Mouse (Mus musculus): ENCODE results near the gene Gse1. TPM values are rescaled to one million over a fixed set of nuclear protein-coding genes. Genes with fewer than 3 reads are reported as not detected.

The Gse1 gene
- total RNA-seq, 2 experiments from 2014 or later: 28.9 to 30.8 TPM

DNA sequence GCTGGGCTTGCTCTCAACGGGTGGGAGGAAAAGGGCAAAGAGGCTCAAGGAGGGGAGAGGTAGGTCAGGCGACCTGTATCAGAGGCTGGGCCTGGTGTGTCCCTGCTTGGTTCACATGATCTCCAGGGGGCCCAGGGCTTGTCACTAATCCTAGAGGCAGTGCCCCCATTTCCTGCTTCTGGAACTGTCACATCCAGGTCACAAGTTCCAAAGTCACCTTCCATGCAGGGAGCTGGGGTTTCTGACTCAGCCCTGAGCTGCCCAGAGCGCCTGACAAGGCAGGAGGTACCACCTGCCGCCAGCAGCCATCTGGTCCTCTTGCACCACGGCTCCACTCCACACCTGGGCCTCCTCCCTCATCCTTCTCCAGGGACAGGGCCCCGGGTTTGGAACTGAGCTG lies 155.5 kb downstream of the Gse1 start:
- no peak for DNase-seq
- intact Hi-C loops (cut with DNase I): no loop called here

DNA sequence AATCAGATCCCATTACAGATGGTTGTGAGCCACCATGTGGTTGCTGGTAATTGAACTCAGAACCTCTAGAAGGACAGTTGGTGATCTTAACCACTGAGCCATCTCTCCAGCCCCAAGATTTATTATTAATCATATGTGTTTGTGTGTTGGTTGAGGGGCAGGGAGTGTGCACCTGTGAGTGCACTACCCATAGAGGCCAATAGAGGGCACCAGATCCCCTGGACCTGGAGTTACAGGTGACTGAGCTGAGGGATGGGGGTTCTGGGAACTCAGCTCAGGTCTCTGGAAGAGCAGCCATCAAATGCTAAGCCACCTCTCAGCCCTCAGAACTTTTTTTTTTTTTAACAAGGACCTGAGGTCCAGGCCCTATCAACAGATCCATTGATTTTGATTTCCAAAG lies 156.5 kb downstream of the Gse1 start:
- DNase-seq: no peak
- intact Hi-C loops (cut with DNase I): no loop called here

DNA sequence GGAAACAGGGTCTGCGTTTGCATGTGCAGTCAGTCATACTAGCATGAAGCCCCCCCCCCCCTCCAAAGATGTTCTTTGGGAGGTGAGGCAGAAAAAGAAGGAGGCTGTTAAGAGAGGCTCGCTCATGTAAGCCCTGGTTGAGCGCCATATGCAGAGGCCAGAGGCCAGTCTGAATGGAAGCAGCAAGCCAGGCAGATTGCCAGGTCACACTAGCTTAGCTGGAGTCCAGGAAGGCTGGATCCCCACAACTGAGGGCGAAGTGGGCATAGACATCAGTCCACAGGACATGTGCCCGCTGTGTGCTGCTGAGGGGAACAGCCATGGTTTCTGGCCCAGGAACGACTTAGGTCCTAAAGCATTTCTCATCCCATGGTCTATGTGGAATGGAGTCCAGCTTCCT lies 160.0 kb downstream of the Gse1 start:
- no peak for DNase-seq
- intact Hi-C loops (cut with DNase I): no loop called here

DNA sequence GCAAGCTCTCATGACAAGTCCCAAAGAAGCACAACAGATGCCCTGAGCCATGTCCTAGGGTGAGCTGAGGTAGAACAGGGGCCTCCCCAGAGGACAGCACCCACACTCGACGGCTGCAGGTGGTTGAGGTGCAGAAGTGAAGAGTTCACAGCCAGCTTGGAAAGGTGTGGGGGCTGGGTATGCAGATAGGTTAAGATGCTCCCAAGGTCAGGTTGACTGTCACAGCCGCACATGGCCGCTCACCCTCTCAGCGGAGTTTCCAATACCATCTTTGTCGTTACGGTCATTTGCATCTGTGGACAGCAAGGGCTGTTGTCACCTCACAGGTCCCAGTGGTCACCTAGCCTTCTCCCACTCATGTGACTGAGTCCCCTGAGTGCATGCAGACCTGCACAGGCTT lies 162.3 kb downstream of the Gse1 start:
- intact Hi-C loops (cut with DNase I): no loop called here
- DNase-seq: no peak

DNA sequence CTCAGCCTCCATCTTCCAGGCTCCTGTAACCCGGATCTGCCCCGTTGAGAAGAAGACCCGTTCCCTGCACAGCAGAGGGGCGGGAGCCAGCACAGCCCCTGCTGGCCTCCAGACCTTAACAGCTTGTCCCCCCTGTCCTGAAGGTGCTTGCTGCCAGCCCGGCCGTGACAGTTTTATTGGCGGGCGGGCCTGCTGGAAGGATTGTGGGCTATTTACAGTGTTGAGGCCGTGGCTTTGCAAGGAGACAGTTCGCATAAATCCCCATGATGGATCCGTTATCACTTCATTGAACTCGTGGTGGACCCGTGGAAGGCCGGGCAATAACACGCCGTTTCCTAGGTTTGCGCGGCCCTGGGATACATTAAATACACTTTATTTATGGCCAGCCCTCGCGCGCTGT lies 163.6 kb downstream of the Gse1 start:
- intact Hi-C loops (cut with DNase I): no loop called here
- no peak for DNase-seq

DNA sequence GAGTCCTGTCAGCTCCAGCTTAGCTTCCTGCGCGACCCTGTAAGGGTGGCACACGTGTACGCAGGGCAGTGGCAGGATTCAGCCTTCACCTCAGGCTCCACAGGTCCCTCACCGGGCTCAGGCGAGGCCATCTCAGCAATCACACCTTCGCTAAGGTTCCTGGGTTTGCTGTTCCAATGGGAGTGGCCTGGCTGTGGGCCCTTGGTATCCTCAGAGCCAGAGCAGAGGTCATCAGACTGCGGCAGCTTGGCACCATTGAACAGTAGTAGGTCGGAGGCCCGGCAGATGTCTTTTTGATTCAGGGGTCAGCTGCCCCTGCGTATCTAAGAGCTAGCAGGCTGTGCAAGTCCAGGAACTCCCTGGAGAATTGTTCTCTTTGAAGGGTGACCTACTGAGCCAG lies 164.8 kb downstream of the Gse1 start:
- intact Hi-C loops (cut with DNase I): no loop called here

DNA sequence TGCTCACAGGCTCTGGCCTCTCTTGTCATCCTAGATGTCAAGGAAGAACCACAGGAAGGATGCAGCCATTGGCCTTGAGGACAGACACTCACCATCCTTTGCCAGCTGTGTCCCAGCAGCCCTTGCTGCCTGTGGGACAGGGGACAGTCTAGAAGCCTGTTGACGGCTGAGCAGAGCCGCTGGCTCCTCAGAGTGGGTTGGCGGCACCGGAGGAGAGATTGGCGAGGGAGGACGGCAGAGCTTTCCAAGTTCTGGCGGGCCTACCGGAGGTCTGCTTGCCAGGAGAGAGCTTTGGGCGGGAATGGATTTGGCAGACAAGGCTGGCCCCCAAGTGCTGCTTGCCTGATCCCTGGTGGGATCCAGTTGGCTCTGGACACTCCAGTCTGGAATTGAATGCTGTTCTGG lies 165.6 kb downstream of the Gse1 start:
- intact Hi-C loops (cut with DNase I): no loop called here
- DNase-seq: peak; percentile 40

More for the DNA sequence above, 164.8 kb downstream of the Gse1 start:
- no peak for DNase-seq

DNA sequence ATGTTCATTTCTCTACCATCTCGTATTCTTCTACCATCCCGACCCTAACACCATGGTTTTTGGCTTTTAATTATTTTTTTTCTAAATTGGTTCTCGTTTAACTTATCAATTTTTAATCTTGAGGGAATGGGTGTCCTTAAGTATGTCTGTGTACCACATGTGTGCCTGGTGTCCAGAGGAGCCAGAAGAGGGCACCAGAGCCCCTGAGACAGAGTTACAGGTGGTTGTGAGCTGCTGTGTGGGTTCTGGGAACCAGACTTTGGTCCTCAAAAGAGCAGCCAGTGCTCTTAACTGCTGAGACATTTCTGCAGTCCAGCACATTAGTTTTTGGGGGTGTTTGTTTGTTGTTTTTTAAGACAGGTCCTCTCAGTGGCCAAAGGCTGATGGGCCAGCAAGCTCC lies 167.6 kb downstream of the Gse1 start:
- DNase-seq: no peak
- intact Hi-C loops (cut with DNase I): no loop called here

DNA sequence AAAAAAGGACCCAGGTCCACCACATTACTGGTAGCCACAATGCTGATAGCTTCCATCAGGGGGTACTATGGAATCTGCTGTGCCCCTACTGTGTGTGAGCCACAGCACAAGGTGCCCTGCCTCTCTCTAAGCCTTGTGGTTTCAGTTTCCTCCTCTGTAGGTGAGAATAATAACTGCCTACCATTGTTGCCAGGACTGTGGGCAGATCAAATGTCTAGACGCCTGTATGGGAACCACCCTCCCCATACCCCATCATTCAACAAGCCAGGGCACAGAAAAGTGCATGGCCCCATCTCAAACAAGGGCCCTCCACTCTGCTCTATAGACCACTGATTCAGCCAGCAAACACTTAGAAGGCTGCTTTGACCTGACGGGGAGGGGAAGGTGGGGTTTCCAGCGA lies 168.5 kb downstream of the Gse1 start:
- intact Hi-C loops (cut with DNase I): no loop called here
- no peak for DNase-seq

DNA sequence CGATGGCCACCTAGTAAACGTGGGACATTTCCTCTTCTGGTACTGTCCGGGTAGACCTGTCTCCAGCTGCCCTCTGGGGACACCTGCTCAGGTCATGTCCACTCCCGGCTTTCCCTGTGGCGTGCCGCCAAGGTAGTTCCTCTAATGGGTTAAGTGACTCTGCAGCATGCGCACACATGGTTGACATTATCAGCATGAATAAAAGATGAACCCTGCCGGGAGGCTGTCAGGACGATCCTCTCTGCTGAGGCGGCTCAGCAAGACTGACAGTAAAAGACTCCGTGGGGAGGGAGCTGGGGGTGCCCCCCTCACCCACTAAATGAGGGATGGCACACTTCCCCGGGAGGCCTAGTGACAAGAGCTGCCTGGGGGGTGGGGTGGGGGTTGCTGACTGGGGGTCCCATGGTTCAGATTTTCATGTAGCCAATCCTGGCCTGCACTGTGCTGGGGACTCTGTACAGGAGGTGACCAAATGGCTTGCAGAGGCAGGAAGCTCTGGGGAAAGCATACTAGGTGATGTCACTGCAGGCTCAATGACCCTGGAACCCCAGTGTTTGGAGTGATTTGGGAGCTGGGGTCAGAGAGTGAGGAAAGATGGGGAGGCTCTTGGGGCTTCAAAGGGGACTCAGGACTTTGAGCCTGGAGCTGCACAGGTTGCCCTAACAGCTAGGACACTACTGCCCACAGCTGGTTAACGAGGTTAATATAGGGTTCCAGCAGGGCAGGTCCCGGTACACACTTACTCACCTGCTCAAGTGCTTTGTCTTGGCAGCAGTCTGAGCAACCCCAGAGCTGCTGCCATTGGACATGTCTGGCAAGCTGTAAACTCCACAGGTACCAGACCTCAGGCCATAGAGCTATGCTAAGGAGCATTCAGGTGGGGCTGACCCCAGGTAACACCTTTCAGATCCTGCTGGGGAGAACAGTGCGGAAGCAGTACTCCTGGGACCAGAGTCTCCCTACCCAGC lies 169.5 kb downstream of the Gse1 start:
- DNase-seq: no peak
- intact Hi-C loops (cut with DNase I): no loop called here

DNA sequence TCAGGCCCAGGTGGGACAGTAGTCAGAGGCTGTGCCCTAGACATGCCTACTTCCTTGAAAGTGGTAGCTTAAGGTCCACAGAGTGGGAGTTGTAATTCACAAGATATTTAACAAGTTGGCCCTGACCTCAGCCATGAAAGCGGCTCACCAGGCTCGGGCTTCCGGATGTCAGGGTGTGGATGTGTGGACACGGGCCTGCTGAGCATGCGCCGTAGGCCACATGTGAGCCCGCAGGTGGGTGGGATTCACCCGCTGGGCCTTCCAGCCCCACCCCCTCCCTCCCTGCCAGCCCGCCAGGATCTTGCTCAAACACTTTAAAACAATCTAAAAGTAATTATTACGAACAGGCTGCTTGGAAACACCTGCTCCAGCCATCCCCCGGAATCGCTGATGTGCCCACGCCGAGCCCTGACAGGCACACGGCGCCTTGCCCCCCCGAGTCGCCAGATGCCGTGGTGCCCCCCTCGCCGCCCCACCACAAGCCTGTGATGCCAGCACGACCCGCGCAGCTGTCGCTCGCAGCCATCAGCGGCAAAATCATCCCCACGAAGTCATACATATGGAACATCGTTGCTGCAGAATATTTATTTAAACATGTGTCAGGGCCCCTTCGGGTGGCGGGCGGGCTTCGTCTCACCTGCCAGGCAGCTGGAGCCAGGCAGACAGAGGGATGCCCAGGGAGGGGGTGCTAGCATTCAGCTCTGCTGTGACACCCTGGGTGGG lies 171.1 kb downstream of the Gse1 start:
- intact Hi-C loops (cut with DNase I): no loop called here
- no peak for DNase-seq

DNA sequence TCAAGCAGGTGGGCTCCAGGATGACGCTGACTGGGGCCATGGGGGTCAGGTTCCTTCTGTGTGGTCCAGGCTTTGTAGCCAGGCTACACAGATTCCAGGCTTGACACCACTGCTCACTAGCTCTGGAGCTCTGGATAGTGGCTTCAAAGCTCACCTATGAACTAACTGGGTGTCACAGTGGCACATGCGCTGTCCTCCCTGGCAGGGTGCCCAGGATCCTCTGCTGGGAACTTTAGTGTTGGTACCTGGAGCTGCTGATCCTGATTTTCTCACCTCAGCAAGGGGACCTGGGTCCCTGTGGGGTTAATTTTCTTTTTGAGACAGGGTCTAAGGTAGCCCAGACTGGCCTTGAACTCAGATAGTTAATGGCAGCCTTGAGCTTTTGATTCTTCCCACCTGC lies 173.0 kb downstream of the Gse1 start:
- no peak for DNase-seq
- intact Hi-C loops (cut with DNase I): no loop called here

DNA sequence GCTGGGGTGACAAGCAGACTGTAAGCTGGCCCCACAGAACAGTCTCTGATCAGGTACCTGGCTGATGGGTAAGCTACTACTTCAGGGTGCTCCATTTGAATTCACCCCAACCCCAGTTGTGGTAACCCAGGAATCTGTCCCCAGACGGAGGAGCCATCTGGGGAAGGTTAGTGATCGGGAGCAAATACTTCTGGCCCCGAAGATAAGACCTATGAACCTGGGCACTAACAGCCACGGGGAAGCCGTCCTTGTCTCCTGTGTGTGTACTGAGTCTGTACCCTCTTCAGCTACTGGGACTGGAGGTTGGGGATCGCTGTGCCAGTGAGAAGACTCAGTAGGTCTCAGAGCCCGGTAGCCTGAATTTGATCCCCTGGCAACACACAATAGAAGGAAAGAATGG lies 173.5 kb downstream of the Gse1 start:
- no peak for DNase-seq
- intact Hi-C loops (cut with DNase I): no loop called here

DNA sequence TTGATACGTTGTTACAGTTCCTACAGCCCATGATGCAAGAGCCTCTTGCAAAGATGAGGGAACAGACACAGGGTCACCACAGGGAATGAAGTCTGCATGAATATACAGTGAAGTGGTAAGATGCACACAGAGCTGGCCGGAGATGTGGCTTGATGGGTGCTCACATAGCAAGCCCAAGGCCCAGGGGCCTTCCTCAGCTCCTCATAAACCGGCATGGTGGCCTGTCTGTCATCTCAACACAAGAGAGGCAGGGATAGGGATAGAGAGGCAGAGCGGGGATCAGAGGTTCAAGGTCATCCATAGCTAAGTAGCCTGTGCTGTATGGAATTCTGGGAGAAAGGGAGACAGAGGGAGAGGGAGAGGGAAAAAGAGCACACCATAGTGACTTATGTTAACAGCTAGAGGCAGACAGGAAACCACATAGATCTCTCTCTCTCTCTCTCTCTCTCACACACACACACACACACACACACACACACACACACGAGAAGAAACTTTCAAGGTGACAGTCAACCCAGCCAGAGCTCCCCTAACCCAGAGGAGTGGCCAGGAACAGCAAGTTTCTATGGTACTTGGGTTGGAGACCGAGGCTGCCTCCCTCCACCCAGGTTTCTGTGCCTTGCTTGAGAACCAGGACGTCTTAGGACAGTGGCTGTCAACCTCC lies 175.5 kb downstream of the Gse1 start:
- intact Hi-C loops (cut with DNase I): no loop called here
- no peak for DNase-seq

DNA sequence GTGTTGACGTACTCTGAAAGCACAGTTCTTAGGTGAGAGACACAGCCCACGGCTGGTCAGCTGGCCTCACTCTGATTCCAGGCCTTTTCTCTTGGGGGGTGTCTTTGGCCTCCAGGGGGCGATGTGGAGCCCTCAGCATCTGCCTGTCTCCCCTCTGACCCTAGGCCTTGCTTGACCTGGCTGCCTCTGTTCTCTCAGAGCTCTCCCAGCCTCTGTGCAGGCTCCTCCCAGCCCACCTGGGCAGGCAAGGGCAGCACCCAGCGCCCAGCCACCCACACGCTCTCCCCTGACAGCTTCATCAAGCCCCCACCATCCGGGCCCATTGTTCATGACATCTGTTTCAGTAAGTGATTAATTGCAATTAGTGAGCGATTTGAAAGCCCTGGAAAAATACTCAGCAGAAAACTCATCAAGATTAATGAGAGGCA lies 176.4 kb downstream of the Gse1 start:
- DNase-seq: peak; percentile 38 to 49
- intact Hi-C loops (cut with DNase I): loop anchor here (5.0 kb wide), 2 partner anchors 68 to 128 kb away; no protein-coding TSS in a partner anchor

DNA sequence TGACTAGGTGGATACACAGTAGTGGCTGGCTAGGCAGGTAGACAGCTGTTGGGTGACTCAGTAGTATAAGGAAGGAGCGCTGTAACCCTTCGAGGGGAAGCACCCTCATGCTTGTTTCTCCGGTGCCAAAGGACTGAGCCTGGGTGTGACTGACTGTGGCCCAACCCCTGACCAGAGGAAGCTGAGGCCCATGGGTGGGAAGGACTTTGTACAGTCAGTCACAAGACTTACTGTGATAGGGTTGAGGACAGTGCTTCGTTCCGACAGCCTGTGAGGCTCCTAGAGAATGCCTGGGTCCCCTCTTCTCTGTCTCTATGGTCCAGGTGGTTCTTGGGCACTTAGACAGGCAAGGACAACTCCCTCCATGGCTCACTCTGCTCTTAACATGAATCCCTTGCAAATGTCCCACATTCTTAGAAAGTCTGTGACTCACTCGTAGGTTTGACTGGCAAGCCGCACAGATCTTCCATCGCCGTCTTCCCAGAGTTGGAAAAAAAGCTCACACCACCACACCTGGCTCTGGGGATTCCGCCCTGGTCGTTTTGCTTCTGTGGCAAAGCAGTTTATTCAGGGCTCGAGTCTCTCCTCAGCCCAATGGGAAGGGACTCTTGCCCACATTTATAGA lies 177.9 kb downstream of the Gse1 start:
- no peak for DNase-seq
- intact Hi-C loops (cut with DNase I): loop anchor here (5.0 kb wide), 2 partner anchors 66 to 126 kb away; no protein-coding TSS in a partner anchor

DNA sequence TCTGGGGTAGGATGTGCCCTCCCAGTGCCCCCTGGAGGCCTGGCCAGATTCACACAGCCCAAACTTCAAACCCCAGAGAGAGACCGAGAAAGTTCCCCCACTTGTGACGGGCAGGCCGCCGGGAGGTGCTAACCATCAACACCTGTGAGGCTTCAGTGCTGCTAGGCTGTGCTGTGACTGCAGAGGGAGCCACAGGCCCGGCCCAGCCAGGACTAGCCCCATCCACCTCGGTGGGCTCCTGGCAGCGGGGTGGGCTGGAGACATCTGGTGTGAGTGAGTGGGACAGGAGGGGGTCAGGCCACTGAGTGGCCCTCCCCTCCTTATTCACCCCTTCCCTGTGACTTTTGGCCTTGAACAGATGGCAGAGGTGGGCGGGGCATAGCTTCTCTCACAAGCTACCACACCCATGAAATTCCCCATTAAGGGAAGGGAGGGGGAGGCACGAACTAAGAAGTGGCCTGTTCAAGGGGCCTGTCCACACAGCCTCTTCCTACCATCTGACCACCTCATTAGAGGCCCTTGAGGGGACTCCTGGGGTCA lies 179.5 kb downstream of the Gse1 start:
- no peak for DNase-seq
- intact Hi-C loops (cut with DNase I): loop anchor here (5.0 kb wide), 2 partner anchors 65 to 125 kb away; no protein-coding TSS in a partner anchor

DNA sequence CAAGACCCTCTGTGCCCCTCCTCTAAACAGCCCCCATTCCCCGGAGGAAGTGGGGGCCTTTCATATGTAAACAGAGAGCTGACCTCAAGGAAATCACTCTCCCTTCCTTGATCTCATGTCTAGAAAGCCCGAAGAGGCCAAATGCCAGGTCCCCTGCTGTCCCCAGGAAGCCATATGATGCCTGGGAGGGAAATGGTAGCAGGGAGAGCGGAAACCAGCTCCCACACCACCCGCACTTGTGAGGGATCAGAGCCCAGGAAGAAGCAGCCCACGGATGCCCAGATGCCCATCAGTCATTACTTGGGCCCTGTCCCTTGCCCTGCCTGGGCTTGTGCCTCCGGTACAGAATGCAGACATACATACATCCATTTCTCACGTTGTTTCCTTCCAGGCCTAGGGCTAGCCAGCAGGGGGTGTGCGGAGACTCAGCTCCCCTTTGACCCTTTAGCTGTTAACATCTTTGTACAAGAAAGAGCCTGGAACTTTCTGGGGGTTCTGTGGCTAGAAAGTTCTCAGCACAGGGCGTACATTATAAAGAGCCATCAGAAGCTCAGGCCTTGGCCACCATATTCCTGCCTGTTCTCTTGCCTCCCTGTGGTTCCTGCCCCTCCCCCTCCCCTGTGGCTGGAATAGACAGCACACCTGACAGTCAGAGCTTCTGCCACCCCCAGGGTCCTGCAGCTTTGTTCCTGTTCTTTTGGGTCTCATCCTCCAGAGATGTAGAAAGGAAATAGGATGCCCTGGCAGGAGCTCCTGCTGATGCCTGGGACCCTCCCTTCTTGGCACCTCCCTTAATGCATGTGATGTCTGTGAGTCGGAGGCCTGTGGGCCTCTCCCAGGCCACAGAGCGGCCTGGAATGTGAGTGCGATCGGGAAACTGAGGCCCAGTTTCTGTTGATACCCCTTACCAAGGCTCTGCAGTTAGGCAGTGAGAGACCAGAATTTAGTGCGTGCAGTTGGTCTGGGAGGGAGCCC lies 180.3 kb downstream of the Gse1 start:
- DNase-seq: no peak

More for the DNA sequence above, 180.3 kb downstream of the Gse1 start:
- intact Hi-C loops (cut with DNase I): loop anchor here (5.0 kb wide), 2 partner anchors 64 to 124 kb away; no protein-coding TSS in a partner anchor

Measured in gastrocnemius, postnatal 36 days (tissue).